Mouse (Mus musculus) midbrain, embryonic 13.5 days (tissue): ENCODE results near the gene Otulin. TPM values are rescaled to one million over a fixed set of nuclear protein-coding genes. Genes with fewer than 3 reads are reported as not detected.

Source experiments
- ATAC-seq: fragments of 200-750 bp; cut with Nextera tagmentation; 2 replicates; pipeline ENCODE4 v1.8.0; 2017; ENCODE audit warnings: mild to moderate bottlenecking, moderate TSS enrichment, moderate library complexity
- H3K27ac ChIP-seq: fragments of 300-500 bp; sonication (generic); 2 replicates; pipeline ENCODE4 v1.5.1; 2015; ENCODE audit warnings: inconsistent platforms, mild to moderate bottlenecking, moderate library complexity
- H3K27me3 ChIP-seq: fragments of 300-500 bp; sonication (generic); 2 replicates; pipeline ENCODE4 v1.6.1; 2015; ENCODE audit warnings: mild to moderate bottlenecking, inconsistent platforms
- H3K36me3 ChIP-seq: fragments of 300-500 bp; sonication (generic); 2 replicates; pipeline ENCODE4 v1.6.1; 2015; ENCODE audit warnings: mild to moderate bottlenecking, inconsistent platforms
- H3K4me1 ChIP-seq: fragments of 300-500 bp; sonication (generic); replicated peaks from 2 replicates; pipeline ENCODE4 v1.6.1; 2015; ENCODE audit warnings: inconsistent platforms
- H3K4me2 ChIP-seq: fragments of 300-500 bp; sonication (generic); replicated peaks from 2 replicates; pipeline ENCODE4 v1.6.1; 2015; ENCODE audit warnings: moderate library complexity, mild to moderate bottlenecking, inconsistent platforms
- H3K4me3 ChIP-seq: fragments of 300-500 bp; sonication (generic); replicated peaks from 2 replicates; pipeline ENCODE4 v1.5.1; 2015; ENCODE audit warnings: mild to moderate bottlenecking, inconsistent platforms
- H3K9ac ChIP-seq: fragments of 300-500 bp; sonication (generic); replicated peaks from 2 replicates; pipeline ENCODE4 v1.6.1; 2015; ENCODE audit warnings: mild to moderate bottlenecking, inconsistent platforms
- H3K9me3 ChIP-seq: fragments of 300-500 bp; sonication (generic); 2 replicates; pipeline ENCODE4 v1.6.1; 2016; ENCODE audit warnings: mild to moderate bottlenecking, inconsistent platforms
- WGBS: fragments of 180-500 bp; shearing (Covaris S2); methylation state at CpG from one replicate; pipeline ENCODE4 v1.1.7; 2015; 5-methylcytosine and 5-hydroxymethylcytosine counted together
- polyA plus RNA-seq: library from polyadenylated mRNA; unstranded; fragments of >200 nt; fragmentation: Nextera tagmentation; extraction: Ambion mirVana; gene quantifications from 2 replicates; pipeline ENCODE4 v1.2.1, GENCODE M21; 2015

Gene Otulin
- polyA plus RNA-seq, 1 experiment from 2014 or later = 24.3 TPM

DNA sequence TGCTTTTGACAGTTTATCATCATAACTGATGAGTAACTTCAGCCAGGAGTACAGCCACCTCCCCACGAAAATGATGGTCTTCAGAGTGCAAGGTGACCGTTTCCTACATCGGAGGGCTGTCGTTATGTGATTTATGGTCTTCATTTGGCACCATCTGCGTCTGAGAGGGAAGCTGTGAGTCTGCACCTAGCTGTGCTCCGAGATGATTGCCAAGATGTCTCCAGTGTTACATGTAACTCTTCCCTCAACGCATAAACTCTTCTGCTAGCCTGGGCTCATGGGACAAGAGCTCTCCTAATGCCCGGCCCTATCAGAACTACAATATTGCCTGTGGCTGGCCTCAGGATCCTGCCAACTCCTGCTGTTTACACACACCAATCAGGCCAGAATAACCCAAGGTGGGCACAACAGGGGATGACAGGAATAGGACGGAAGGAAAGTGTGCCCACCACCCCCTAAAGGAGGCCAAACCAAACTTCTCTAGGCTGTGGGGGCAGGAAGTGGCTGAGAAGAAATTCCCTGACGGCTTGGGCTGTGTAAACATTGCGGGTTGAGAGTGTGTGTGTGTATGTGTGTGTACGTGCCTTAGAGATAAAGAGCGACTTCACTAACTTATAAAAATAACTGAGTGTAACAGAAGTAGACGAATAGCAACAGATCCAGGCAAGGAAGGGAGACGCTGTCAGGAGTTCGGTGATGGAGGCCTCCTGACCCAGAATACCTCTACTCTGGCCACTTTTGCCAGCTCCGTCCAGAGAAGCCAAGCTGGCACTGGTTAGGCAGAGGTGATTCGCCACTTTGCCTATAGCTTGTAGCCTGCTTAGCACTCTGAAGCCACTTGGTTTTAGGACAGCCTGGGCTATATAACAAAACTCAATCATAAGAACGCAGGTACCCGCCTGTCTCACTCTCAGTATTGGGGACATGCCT lies 126.4 kb downstream of the Otulin start:
- 89% methylated on average over 20 of the region's 20 CpGs for WGBS
- no peak overlapping the region for H3K27ac ChIP-seq
- H3K9ac ChIP-seq = no peak overlapping the region
- peaks cover 13% of the 10 kb centered on the region for H3K4me1 ChIP-seq
- no peak overlapping the region for H3K4me2 ChIP-seq
- no peaks in the 10 kb centered on the region for H3K9me3 ChIP-seq
- 0 out of 2 replicates have a peak, but pooled peaks have one; percentile 5 for ATAC-seq
- H3K27me3 ChIP-seq = no peaks in the 10 kb centered on the region
- H3K4me3 ChIP-seq = no peak overlapping the region
- H3K36me3 ChIP-seq = no peaks in the 10 kb centered on the region

DNA sequence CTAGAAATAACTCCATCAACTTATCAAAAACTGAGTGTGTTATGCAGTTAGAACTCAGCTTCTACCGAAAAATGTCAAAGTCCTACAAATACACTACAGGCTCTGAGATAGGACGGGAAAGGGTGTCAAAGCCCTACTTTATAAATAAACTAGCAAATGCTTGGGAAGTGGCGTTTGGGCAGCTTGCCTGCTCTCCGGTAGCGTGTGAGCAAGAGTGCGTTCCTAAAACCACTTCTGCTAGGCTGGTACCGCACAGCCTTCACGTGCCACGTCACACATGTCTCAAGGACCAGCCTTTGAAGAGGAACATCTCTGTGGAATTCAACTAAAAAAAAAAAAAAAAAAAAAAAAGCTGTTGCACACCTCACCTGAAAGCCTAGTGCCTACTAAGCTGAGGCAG lies 127.3 kb downstream of the Otulin start:
- Histone ChIP-seq H3K36me3 (no peaks in the 10 kb centered on the region), H3K9ac (no peak overlapping the region), H3K9me3 (no peaks in the 10 kb centered on the region), H3K4me2 (no peak overlapping the region), H3K4me1 (peaks cover 13% of the 10 kb centered on the region), H3K4me3 (no peak overlapping the region), H3K27me3 (no peaks in the 10 kb centered on the region), H3K27ac (no peak overlapping the region)
- 92% methylated on average over 9 of the region's 9 CpGs for WGBS
- ATAC-seq = no peak

DNA sequence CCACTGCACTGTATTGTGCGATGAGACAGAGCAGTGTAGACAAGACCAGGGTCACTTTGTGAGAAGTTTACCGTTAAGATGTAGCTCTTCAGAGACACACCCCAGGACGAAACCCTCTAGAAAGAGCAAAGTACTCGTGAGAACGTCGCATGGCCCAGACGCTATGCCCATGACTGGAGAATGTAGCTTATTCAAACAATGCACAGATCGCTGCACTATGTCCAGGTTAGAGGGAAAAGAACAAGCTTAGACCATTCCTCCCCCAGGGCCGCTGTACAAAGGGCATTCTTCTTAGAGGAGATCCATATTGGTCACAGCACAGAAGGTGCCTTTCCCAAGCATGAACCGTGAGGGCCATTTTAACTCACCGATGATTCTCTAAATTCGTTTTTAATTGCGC lies 128.2 kb downstream of the Otulin start:
- no peaks in the 10 kb centered on the region for H3K9me3 ChIP-seq
- H3K4me2 ChIP-seq = no peak overlapping the region
- no peak overlapping the region for H3K4me3 ChIP-seq
- no peaks in the 10 kb centered on the region for H3K36me3 ChIP-seq
- no peaks in the 10 kb centered on the region for H3K27me3 ChIP-seq
- no peak overlapping the region for H3K27ac ChIP-seq
- WGBS = 86% methylated on average over 13 of the region's 13 CpGs
- no peak overlapping the region for H3K9ac ChIP-seq
- ATAC-seq = no peak
- peaks cover 14% of the 10 kb centered on the region for H3K4me1 ChIP-seq

DNA sequence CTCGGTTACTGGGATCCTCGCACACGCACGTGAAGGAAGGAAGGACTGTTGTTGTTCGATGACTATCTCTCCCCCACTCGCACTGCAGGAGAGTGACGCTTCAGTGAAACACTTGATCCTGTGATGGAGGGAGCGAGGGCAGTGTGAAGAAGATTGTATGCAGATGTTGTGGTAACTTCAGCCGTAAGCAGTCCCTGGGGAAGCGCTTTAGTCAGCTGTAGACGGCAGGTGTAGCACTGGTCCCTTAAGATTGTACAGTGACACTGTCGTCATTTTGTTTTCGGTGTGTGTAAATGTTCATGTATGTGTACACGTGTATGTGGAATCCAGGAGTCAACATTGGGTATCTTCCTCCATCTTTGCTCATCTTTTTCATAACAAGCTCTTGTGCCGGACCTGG lies 130.1 kb downstream of the Otulin start:
- Histone ChIP-seq H3K4me1 (peaks cover 18% of the 10 kb centered on the region), H3K27me3 (no peaks in the 10 kb centered on the region), H3K36me3 (no peaks in the 10 kb centered on the region; the same call in 1 of the 2 replicates), H3K4me2 (no peak overlapping the region), H3K4me3 (no peak overlapping the region), H3K9me3 (no peaks in the 10 kb centered on the region), H3K9ac (no peak overlapping the region), H3K27ac (no peak overlapping the region)
- ATAC-seq = no peak
- WGBS = 86% methylated on average over 15 of the region's 15 CpGs

DNA sequence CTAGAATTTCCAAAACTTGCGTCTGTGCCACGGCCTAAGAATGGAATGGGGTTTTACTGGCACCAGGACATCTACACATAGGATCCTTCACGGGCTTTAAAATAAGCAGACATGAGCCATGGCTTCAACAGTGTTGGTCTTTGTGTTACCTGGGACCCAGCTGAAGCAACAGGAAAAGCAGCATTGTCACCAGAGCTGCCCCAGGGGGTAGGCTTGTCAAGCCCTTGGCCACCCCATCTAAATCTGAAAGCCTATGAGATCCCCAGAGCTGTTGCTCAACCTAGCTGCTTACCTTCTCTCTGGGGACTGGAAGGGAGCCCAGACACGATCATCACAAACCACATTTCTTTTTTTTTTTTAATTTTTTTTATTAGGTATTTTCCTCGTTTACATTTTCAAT lies 132.4 kb downstream of the Otulin start:
- Histone ChIP-seq H3K4me1 (peaks cover 36% of the 10 kb centered on the region), H3K9me3 (no peaks in the 10 kb centered on the region), H3K27ac (no peak overlapping the region), H3K36me3 (no peaks in the 10 kb centered on the region; the same call in 1 of the 2 replicates), H3K4me3 (no peak overlapping the region), H3K27me3 (no peaks in the 10 kb centered on the region), H3K4me2 (no peak overlapping the region), H3K9ac (no peak overlapping the region)
- no peak for ATAC-seq
- WGBS = 90% methylated on average over 5 of the region's 5 CpGs

GRCm38 (mm10) chr15:27497300-27497997 lies 133.0 kb downstream of the Otulin start:
- H3K9me3 ChIP-seq = no peaks in the 10 kb centered on the region
- H3K36me3 ChIP-seq = no peaks in the 10 kb centered on the region; the same call in 1 of the 2 replicates
- H3K4me2 ChIP-seq = no peak overlapping the region
- H3K4me3 ChIP-seq = no peak overlapping the region
- WGBS = 51% methylated on average over 7 of the region's 7 CpGs
- peaks cover 36% of the 10 kb centered on the region for H3K4me1 ChIP-seq
- H3K27ac ChIP-seq = no peak overlapping the region
- H3K9ac ChIP-seq = no peak overlapping the region
- 0 out of 2 replicates have a peak, but pooled peaks cover 2% of the 10 kb centered on the region for H3K27me3 ChIP-seq
- peak; percentile 37 for ATAC-seq

DNA sequence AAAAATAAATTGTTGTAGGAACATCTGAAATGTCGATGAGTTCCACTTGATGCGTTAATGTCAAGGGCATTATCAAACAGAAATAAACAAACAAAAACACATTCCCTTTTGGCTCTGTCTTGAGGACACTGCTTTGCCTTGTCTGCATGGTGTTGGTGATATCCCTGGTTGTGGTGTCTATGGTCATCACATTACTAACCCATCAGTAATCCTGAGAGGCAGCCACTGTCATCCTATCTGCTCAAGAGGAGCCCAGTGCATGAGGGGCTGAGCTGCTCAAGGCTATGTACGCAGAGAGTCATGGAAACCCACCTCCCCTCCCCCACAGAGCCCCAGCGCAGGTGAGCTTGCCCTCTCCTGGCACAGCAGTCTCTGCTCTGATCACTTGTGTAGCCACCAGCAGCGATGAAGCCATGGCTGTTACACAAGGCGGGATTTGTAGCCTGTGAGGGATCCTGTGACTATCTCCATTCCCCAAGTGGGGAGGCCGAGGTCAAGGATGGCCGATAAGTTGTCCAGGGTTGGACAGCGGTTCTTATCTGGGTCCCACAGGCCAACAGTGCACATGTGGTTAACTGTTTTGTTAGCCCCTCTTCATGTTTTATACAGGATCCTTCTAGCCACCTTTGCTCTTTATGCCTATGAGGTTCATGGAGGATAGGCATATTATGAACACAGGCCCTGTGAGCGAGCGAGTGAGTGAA lies 133.7 kb downstream of the Otulin start:
- no peak overlapping the region for H3K27ac ChIP-seq
- 59% methylated on average over 11 of the region's 11 CpGs for WGBS
- ATAC-seq = peak; percentile 46

GRCm38 (mm10) chr15:27495981-27496401 lies 134.5 kb downstream of the Otulin start:
- H3K4me2 ChIP-seq = no peak overlapping the region
- 0 out of 2 replicates have a peak, but pooled peaks cover 2% of the 10 kb centered on the region for H3K27me3 ChIP-seq
- no peaks in the 10 kb centered on the region; the same call in 1 of the 2 replicates for H3K36me3 ChIP-seq
- WGBS = 36% methylated on average over 5 of the region's 5 CpGs
- 0 out of 2 replicates have a peak overlapping the region, but pooled peaks have one; percentile 14 for H3K27ac ChIP-seq
- peaks cover 36% of the 10 kb centered on the region for H3K4me1 ChIP-seq
- H3K4me3 ChIP-seq = no peak overlapping the region
- no peaks in the 10 kb centered on the region for H3K9me3 ChIP-seq
- no peak overlapping the region for H3K9ac ChIP-seq
- no peak for ATAC-seq

More for the DNA sequence above, 133.7 kb downstream of the Otulin start:
- H3K36me3 ChIP-seq = no peaks in the 10 kb centered on the region; the same call in 1 of the 2 replicates
- H3K9ac ChIP-seq = no peak overlapping the region
- peaks cover 36% of the 10 kb centered on the region for H3K4me1 ChIP-seq
- no peaks in the 10 kb centered on the region for H3K9me3 ChIP-seq
- no peak overlapping the region for H3K4me3 ChIP-seq
- H3K4me2 ChIP-seq = no peak overlapping the region
- 0 out of 2 replicates have a peak, but pooled peaks cover 2% of the 10 kb centered on the region for H3K27me3 ChIP-seq

- ATAC-seq = no peak
- no peak overlapping the region for H3K4me3 ChIP-seq
Measured at GRCm38 (mm10) chr15:27493516-27493915, 137.0 kb downstream of the Otulin start.

DNA sequence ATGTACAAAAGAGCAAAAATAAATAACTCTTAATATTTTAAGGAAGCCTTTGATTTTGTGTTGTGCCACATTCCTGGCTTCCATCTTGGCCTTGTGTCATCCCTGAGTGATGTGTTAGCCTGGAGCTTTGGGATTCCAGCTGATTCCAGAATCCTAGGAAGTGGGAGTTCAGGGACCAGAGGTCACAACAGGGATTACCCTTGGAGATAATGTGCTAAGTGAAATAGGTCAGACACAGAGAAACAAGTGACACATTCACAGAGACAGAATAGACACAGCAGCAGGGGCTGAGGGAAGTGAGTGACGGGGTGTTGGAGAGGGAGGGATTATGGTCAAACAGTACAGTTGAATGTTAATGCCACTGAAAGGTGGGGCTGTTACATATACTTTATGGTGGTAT lies 137.8 kb downstream of the Otulin start:
- no peak overlapping the region for H3K4me3 ChIP-seq
- 41% methylated on average over 1 of the region's 1 CpGs for WGBS
- peaks cover 52% of the 10 kb centered on the region for H3K4me1 ChIP-seq

More at GRCm38 (mm10) chr15:27493516-27493915, 137.0 kb downstream of the Otulin start:
- 40% methylated on average over 10 of the region's 10 CpGs for WGBS
- Histone ChIP-seq H3K27me3 (0 out of 2 replicates have a peak, but pooled peaks cover 6% of the 10 kb centered on the region), H3K27ac (no peak overlapping the region), H3K9ac (no peak overlapping the region), H3K4me1 (peaks cover 44% of the 10 kb centered on the region), H3K36me3 (no peaks in the 10 kb centered on the region; the same call in 1 of the 2 replicates), H3K4me2 (no peak overlapping the region), H3K9me3 (no peaks in the 10 kb centered on the region)

More for the DNA sequence above, 137.8 kb downstream of the Otulin start:
- no peak overlapping the region for H3K27ac ChIP-seq
- H3K9me3 ChIP-seq = no peaks in the 10 kb centered on the region
- H3K27me3 ChIP-seq = 0 out of 2 replicates have a peak, but pooled peaks cover 6% of the 10 kb centered on the region
- no peaks in the 10 kb centered on the region; the same call in 1 of the 2 replicates for H3K36me3 ChIP-seq
- H3K9ac ChIP-seq = no peak overlapping the region
- no peak overlapping the region for H3K4me2 ChIP-seq
- ATAC-seq = no peak
